Mouse (Mus musculus): ENCODE results near the gene Iqsec3. TPM values are rescaled to one million over a fixed set of nuclear protein-coding genes. Genes with fewer than 3 reads are reported as not detected.
A peak's percentile ranks its signal among the peaks of the same experiment; 100 is the strongest.

Gene Iqsec3
- polyA plus RNA-seq, 1 experiment from 2014 or later: 0.03 TPM

DNA sequence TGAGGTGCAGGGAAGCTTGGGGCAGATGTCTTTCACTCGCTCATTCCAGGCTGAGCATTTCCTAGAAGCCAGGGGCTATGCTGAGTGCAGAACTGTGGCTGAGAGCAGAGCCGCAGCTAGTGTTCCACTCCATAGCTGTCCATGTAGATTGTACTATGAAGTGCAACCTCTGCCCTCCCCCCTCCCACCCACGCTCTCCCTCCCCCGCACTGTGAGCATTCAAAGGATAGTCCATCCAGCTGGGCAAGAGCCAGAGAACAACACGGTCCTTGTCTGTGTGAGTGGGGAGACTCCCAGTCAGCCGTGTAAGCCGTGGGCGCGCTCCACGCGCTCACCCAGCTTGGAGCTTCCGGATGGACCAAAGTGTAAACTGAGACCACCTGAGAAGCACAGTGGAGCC is 49.1 kb downstream of the Iqsec3 start:
- WGBS: 48% methylated on average over 12 of the region's 12 CpGs
- H3K9ac ChIP-seq (ENCODE audit: low read depth, low read length): no peak overlapping the region
- peaks cover 7% of the 10 kb centered on the region; the same call in 1 of the 2 replicates for H3K27me3 ChIP-seq (replicated peaks; ENCODE audit: control insufficient read depth, insufficient read depth, low read length)
- H3K4me1 ChIP-seq (replicated peaks; ENCODE audit: control insufficient read depth, insufficient read depth, low read length): no peaks in the 10 kb centered on the region
- no peak overlapping the region for H3K27ac ChIP-seq (ENCODE audit: low read depth, low read length)
- H3K4me3 ChIP-seq (ENCODE audit: low read depth, low read length): no peak overlapping the region
- no peak for DNase-seq (ENCODE audit: low spot score)
- ATAC-seq (replicated peaks; ENCODE audit: low FRiP score): no peak
- H3K9me3 ChIP-seq (ENCODE audit: control insufficient read depth, low read length): no peaks in the 10 kb centered on the region
- H3K4me2 ChIP-seq: no peak overlapping the region
- no peaks in the 10 kb centered on the region for H3K36me3 ChIP-seq (ENCODE audit: control insufficient read depth, insufficient read depth, low read length)

DNA sequence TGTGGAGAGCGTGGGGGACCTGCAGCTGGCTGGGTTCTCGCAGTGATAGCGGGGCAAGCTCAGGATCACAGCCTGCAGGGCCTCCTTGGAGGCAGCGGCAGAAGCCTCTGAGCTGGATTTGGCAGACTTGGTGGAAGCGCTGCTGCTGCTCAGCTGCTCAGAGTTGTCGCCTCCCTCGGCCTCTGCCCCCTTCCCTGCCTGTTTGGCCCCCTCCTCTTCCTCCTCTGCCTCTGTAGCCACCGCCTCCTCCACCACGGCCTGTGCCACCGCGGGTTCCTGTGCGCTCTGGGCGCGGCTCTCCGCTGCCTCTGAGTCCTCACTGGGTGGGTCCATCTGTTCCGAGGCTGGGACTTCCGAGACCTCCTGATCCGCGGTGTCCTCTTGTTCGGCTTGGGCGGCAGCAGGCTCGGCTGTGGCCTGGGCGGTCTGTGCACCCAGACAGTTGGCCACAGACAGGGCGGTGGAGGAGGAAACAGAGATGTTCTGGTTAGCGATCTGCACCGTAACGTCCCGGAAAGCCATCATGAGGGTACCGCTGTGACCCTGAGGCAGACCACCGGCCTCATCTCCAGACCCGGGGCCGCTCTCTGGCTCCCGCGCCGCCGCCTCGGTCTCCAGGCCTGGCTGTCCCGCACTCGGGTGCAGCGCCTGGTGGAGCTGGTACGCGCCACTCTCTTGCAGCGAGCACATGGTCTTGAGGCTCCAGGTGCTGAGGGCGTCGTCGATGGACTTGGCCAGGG is 60.8 kb downstream of the Iqsec3 start:
- Histone ChIP-seq H3K27me3 (replicated peaks; ENCODE audit: control insufficient read depth, insufficient read depth, low read length) (peaks cover 50% of the 10 kb centered on the region), H3K36me3 (ENCODE audit: control insufficient read depth, insufficient read depth, low read length) (no peaks in the 10 kb centered on the region), H3K4me1 (replicated peaks; ENCODE audit: control insufficient read depth, insufficient read depth, low read length) (no peaks in the 10 kb centered on the region), H3K4me3 (ENCODE audit: low read depth, low read length) (peak overlapping the region; percentile 15; the same call in 1 of the 2 replicates), H3K9ac (ENCODE audit: low read depth, low read length) (no peak overlapping the region), H3K27ac (ENCODE audit: low read depth, low read length) (no peak overlapping the region), H3K4me2 (peak overlapping the region; percentile 43), H3K9me3 (ENCODE audit: control insufficient read depth, low read length) (no peaks in the 10 kb centered on the region)
- WGBS: 3% methylated on average over 46 of the region's 46 CpGs
- DNase-seq (ENCODE audit: low spot score) (no peak), ATAC-seq (replicated peaks; ENCODE audit: low FRiP score) (no peak)

DNA sequence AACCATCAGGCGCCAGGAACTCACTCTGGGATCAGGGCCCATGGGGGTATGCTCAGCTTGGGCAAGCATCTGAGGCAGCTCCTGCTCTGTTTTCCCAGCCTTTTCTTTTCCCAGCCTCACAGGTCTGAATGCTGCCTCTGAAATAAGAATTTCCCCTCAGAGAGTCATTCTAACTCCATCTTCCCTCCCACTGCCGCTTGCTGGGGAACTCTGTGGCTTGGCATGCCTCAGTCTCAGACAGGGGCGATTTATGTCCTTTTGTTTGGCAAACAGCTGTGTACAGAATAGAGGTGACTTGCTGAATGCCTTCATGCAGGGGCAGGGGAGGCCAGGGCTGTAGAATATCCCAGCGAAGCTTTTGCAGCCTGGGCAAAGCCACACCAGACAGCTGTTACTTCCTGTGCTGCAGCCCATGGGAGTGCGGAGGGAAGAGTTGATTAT is 65.9 kb downstream of the Iqsec3 start:
- no peak overlapping the region for H3K9ac ChIP-seq (ENCODE audit: low read depth, low read length)
- no peak overlapping the region for H3K4me3 ChIP-seq (ENCODE audit: low read depth, low read length)
- no peaks in the 10 kb centered on the region for H3K36me3 ChIP-seq (ENCODE audit: control insufficient read depth, insufficient read depth, low read length)
- H3K4me1 ChIP-seq (replicated peaks; ENCODE audit: control insufficient read depth, insufficient read depth, low read length): no peaks in the 10 kb centered on the region
- ATAC-seq (replicated peaks; ENCODE audit: low FRiP score) (no peak), DNase-seq (ENCODE audit: low spot score) (no peak)
- H3K27ac ChIP-seq (ENCODE audit: low read depth, low read length): no peak overlapping the region
- peaks cover 24% of the 10 kb centered on the region for H3K27me3 ChIP-seq (replicated peaks; ENCODE audit: control insufficient read depth, insufficient read depth, low read length)
- 47% methylated on average over 5 of the region's 5 CpGs for WGBS
- no peak overlapping the region for H3K4me2 ChIP-seq
- no peaks in the 10 kb centered on the region for H3K9me3 ChIP-seq (ENCODE audit: control insufficient read depth, low read length)

DNA sequence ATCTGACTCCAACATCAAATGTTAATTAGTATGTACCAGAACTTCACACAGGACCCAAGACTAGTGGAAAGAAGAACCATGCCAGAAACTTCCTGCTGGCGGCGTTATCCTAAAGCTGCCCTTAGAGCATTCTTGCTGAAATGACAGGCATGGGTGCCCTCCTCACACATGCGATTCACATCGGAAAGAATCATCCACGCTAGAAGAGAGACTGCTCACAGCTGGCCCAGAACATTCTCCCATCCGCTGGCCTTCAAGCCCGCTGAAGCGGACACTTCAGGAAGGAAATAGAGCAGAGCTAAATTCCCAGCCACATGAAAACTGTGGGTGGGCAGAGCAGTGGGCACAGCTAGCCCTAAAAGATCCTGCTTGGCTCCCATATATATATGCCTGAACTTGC is 68.2 kb downstream of the Iqsec3 start:
- Histone ChIP-seq H3K4me1 (replicated peaks; ENCODE audit: control insufficient read depth, insufficient read depth, low read length) (no peaks in the 10 kb centered on the region), H3K36me3 (ENCODE audit: control insufficient read depth, insufficient read depth, low read length) (no peaks in the 10 kb centered on the region), H3K9me3 (ENCODE audit: control insufficient read depth, low read length) (no peaks in the 10 kb centered on the region), H3K27ac (ENCODE audit: low read depth, low read length) (no peak overlapping the region), H3K4me2 (no peak overlapping the region), H3K9ac (ENCODE audit: low read depth, low read length) (no peak overlapping the region), H3K27me3 (replicated peaks; ENCODE audit: control insufficient read depth, insufficient read depth, low read length) (peaks cover 3% of the 10 kb centered on the region), H3K4me3 (ENCODE audit: low read depth, low read length) (no peak overlapping the region)
- ATAC-seq (replicated peaks; ENCODE audit: low FRiP score) (no peak), DNase-seq (ENCODE audit: low spot score) (no peak)
- 81% methylated on average over 8 of the region's 8 CpGs for WGBS

DNA sequence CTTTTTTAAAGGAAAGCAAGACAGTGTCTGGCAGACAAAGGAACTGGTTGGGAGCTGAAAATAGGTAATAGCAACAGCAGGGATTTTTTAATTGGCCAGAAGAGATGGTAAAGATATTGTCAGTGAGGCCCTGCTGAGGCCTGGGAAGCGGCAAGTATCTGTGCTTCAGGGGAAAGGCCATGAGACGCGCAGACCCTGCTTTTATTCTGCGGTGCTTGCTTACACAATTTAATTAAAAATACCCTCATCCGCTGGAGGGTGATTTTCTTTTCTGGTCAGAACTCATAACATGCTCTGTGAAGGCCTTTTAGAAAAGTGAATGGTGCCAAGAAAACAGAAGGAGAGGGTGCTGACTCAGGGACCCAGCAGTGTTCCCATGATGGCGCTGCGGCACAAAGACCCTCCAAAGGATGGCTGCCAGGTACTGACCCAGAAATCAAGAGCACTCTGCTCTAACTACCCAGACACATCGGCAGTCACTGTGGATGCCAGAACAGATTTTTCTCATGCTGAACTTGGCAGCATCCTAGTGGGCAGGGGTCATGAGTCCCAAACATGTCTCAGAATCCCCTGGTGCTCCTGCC is 70.7 kb downstream of the Iqsec3 start:
- Histone ChIP-seq H3K4me2 (no peak overlapping the region), H3K4me3 (ENCODE audit: low read depth, low read length) (no peak overlapping the region), H3K27ac (ENCODE audit: low read depth, low read length) (no peak overlapping the region), H3K36me3 (ENCODE audit: control insufficient read depth, insufficient read depth, low read length) (no peaks in the 10 kb centered on the region), H3K9me3 (ENCODE audit: control insufficient read depth, low read length) (no peaks in the 10 kb centered on the region), H3K4me1 (replicated peaks; ENCODE audit: control insufficient read depth, insufficient read depth, low read length) (no peaks in the 10 kb centered on the region), H3K9ac (ENCODE audit: low read depth, low read length) (no peak overlapping the region), H3K27me3 (replicated peaks; ENCODE audit: control insufficient read depth, insufficient read depth, low read length) (no peaks in the 10 kb centered on the region; the same call in none of the 2 replicates)
- DNase-seq (ENCODE audit: low spot score) (no peak), ATAC-seq (replicated peaks; ENCODE audit: low FRiP score) (no peak)
- 84% methylated on average over 8 of the region's 8 CpGs for WGBS

DNA sequence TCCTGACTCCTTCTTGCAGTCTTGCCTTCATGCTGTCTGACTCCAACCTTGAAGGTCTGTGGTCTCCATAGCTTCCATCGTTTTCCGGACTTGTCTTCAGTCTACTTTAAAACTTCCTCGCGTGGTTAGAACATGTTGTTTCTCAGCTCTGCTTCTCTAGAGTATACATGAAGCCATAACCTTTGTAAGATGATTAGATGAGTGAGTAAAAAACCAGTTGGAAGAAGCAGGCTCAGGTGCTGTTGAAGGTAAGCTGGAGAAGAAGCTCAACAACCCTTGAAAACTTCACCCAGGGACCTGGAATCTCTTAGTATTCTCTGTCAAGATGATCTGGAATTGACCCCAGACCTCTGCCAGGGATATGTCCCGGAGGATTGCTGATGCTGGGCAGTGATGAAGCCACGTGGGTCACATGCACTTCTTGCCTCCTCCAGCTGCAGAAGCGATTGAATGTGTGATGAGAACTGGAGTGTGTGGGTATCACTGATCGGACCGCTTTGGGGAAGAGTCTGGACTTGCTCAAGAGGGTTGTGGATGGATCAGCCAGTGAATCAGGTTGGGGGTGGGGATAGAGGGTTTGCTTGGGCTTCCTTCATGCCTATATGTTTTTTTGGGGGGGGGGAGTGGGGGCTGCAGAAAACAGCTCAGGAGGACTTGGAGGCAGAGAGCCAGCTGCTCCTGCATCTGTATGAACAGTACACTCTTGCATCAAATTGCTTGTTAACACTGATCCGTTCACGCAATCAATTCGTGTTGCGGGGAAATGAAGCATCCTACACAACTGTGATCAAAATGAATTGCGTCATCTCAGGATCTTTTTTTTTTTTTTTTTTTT is 71.4 kb downstream of the Iqsec3 start:
- no peaks in the 10 kb centered on the region for H3K9me3 ChIP-seq (ENCODE audit: control insufficient read depth, low read length)
- ATAC-seq (replicated peaks; ENCODE audit: low FRiP score) (no peak), DNase-seq (ENCODE audit: low spot score) (no peak)
- H3K9ac ChIP-seq (ENCODE audit: low read depth, low read length): no peak overlapping the region
- no peaks in the 10 kb centered on the region; the same call in 1 of the 2 replicates for H3K27me3 ChIP-seq (replicated peaks; ENCODE audit: control insufficient read depth, insufficient read depth, low read length)
- H3K4me2 ChIP-seq: no peak overlapping the region
- no peaks in the 10 kb centered on the region for H3K36me3 ChIP-seq (ENCODE audit: control insufficient read depth, insufficient read depth, low read length)
- H3K4me1 ChIP-seq (replicated peaks; ENCODE audit: control insufficient read depth, insufficient read depth, low read length): no peaks in the 10 kb centered on the region
- WGBS: 83% methylated on average over 14 of the region's 14 CpGs
- H3K4me3 ChIP-seq (ENCODE audit: low read depth, low read length): no peak overlapping the region
- H3K27ac ChIP-seq (ENCODE audit: low read depth, low read length): no peak overlapping the region

DNA sequence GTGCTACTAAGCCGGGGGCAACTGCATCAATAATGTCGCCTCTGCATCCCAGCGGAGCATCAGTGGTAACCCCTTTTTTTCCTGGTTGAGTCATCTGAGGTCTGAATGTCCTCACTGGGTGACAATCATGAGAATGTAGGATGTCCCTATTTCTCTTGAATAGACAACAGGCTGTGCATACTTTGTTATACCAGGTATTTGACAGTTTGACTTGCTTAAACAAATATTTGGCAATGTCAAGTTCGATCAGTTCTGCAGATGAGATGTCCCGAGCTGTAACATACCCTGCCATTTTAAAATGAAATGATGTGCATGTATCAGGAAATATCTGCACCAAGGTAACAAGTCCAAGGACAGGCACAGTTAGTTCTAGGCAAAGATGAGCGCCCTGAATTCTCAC is 72.3 kb downstream of the Iqsec3 start:
- Histone ChIP-seq H3K27me3 (replicated peaks; ENCODE audit: control insufficient read depth, insufficient read depth, low read length) (no peaks in the 10 kb centered on the region), H3K4me2 (no peak overlapping the region), H3K4me1 (replicated peaks; ENCODE audit: control insufficient read depth, insufficient read depth, low read length) (no peaks in the 10 kb centered on the region), H3K36me3 (ENCODE audit: control insufficient read depth, insufficient read depth, low read length) (no peaks in the 10 kb centered on the region), H3K4me3 (ENCODE audit: low read depth, low read length) (no peak overlapping the region), H3K27ac (ENCODE audit: low read depth, low read length) (no peak overlapping the region), H3K9ac (ENCODE audit: low read depth, low read length) (no peak overlapping the region), H3K9me3 (ENCODE audit: control insufficient read depth, low read length) (no peaks in the 10 kb centered on the region)
- DNase-seq (ENCODE audit: low spot score) (no peak), ATAC-seq (replicated peaks; ENCODE audit: low FRiP score) (no peak)
- WGBS: 82% methylated on average over 6 of the region's 6 CpGs

DNA sequence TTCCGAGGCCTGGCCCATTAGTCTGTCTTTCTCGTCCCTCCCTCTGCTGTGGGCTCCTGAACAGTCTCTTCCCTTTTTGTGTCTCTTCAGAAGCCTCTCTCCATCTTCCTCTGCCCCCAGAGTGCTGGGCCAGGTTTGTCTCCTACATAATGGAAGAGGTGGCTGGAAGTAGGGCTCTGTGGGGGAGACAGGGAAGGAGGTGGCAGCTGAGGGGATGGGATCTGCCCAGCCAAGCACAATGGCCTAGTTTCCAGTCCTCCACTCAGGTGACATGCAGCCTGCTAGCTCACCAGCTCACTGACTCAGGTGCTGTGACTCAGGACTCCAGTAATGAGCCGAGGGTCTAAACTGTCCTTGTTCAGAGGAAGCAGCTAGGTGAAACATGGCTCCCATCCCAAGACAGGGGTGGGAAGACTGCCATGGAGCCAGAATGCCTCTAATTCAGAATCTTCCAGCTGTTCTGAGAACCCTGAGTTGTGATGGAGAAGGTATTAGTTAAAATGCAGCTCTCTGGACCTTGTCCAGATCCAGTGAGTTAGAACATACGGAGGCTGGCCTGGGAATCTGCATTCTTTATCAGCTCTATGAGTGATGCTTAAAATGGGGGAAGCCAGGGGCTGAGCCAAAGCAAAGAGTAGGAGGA is 80.7 kb downstream of the Iqsec3 start:
- Histone ChIP-seq H3K9ac (ENCODE audit: low read depth, low read length) (no peak overlapping the region), H3K4me3 (ENCODE audit: low read depth, low read length) (no peak overlapping the region), H3K36me3 (ENCODE audit: control insufficient read depth, insufficient read depth, low read length) (no peaks in the 10 kb centered on the region), H3K9me3 (ENCODE audit: control insufficient read depth, low read length) (no peaks in the 10 kb centered on the region; the same call in 1 of the 2 replicates), H3K27ac (ENCODE audit: low read depth, low read length) (no peak overlapping the region), H3K4me1 (replicated peaks; ENCODE audit: control insufficient read depth, insufficient read depth, low read length) (no peaks in the 10 kb centered on the region), H3K27me3 (replicated peaks; ENCODE audit: control insufficient read depth, insufficient read depth, low read length) (no peaks in the 10 kb centered on the region), H3K4me2 (no peak overlapping the region)
- ATAC-seq (replicated peaks; ENCODE audit: low FRiP score) (no peak), DNase-seq (ENCODE audit: low spot score) (no peak)
- 78% methylated on average over 4 of the region's 4 CpGs for WGBS
